Mouse (Mus musculus): Measurements from ENCODE around the gene Kcne3. TPM values are rescaled to one million over a fixed set of nuclear protein-coding genes. Genes with fewer than 3 reads are reported as not detected.
A peak's percentile ranks its signal among the peaks of the same experiment; 100 is the strongest.

Gene Kcne3
- polyA plus RNA-seq, 1 experiment from 2014 or later: 0.89 TPM

- no peaks in the 10 kb centered on the region for H3K36me3 ChIP-seq (ENCODE audit: control insufficient read depth, insufficient read depth, low read length)
- H3K4me1 ChIP-seq (ENCODE audit: control insufficient read depth, insufficient read depth, low read length): peaks cover 6% of the 10 kb centered on the region
- peaks cover 33% of the 10 kb centered on the region for H3K27me3 ChIP-seq (ENCODE audit: control insufficient read depth, insufficient read depth, low read length)
- peak overlapping the region; percentile 61 for H3K4me2 ChIP-seq (ENCODE audit: low read length)
- H3K9ac ChIP-seq (replicated peaks; ENCODE audit: low read length): peak overlapping the region; percentile 23; the same call in 1 of the 2 replicates
- peak overlapping the region; percentile 33 for H3K4me3 ChIP-seq (replicated peaks; ENCODE audit: low read depth, low read length)
- DNase-seq (peak; percentile 63), ATAC-seq (ENCODE audit: low FRiP score, low TSS enrichment) (no peak)
- 10% methylated on average over 30 of the region's 30 CpGs for WGBS
- H3K27ac ChIP-seq (replicated peaks; ENCODE audit: low read depth, low read length): no peak overlapping the region
- no peaks in the 10 kb centered on the region for H3K9me3 ChIP-seq (ENCODE audit: control insufficient read depth, low read length)
Observed at GRCm38 (mm10) chr7:100178016-100178890, 2.0 kb downstream of the Kcne3 start.

- Histone ChIP-seq H3K27ac (replicated peaks; ENCODE audit: low read depth, low read length) (no peak overlapping the region), H3K4me3 (replicated peaks; ENCODE audit: low read depth, low read length) (peak overlapping the region; percentile 33), H3K9me3 (ENCODE audit: control insufficient read depth, low read length) (no peaks in the 10 kb centered on the region), H3K4me1 (ENCODE audit: control insufficient read depth, insufficient read depth, low read length) (peaks cover 6% of the 10 kb centered on the region), H3K9ac (replicated peaks; ENCODE audit: low read length) (peak overlapping the region; percentile 23; the same call in 1 of the 2 replicates), H3K4me2 (ENCODE audit: low read length) (peak overlapping the region; percentile 61), H3K36me3 (ENCODE audit: control insufficient read depth, insufficient read depth, low read length) (no peaks in the 10 kb centered on the region), H3K27me3 (ENCODE audit: control insufficient read depth, insufficient read depth, low read length) (peaks cover 33% of the 10 kb centered on the region)
- no peak for DNase-seq
- WGBS: under 1% methylated on average over 15 of the region's 15 CpGs
- ATAC-seq (ENCODE audit: low FRiP score, low TSS enrichment): no peak
Observed at GRCm38 (mm10) chr7:100178891-100179233, 2.6 kb downstream of the Kcne3 start.

DNA sequence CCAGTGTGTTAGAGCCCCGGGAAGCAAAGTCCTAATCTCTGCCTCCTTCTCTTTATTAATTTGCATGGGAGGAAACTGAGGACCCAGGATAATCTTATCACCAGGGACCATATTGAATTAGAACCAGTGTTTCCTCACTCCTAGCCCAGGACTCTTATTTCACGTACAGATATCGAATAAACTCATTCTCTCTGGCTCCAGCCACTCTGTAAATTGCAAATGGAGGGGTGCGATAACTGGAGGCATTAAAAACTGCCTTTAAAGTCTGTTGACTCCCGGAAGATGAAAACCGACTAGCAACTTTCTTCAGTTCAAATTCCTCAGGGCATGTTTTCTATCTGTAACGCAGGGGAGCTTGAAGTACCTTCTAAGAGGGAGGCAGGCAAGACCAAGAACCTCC lies 3.1 kb downstream of the Kcne3 start:
- no peak for DNase-seq
- no peak overlapping the region for H3K27ac ChIP-seq (replicated peaks; ENCODE audit: low read depth, low read length)
- peaks cover 6% of the 10 kb centered on the region for H3K4me1 ChIP-seq (ENCODE audit: control insufficient read depth, insufficient read depth, low read length)
- no peak overlapping the region; the same call in 1 of the 2 replicates for H3K4me3 ChIP-seq (replicated peaks; ENCODE audit: low read depth, low read length)
- H3K27me3 ChIP-seq (ENCODE audit: control insufficient read depth, insufficient read depth, low read length): peaks cover 33% of the 10 kb centered on the region
- peak overlapping the region; percentile 61; the same call in 1 of the 2 replicates for H3K4me2 ChIP-seq (ENCODE audit: low read length)
- H3K9me3 ChIP-seq (ENCODE audit: control insufficient read depth, low read length): no peaks in the 10 kb centered on the region
- ATAC-seq (ENCODE audit: low FRiP score, low TSS enrichment): no peak
- no peak overlapping the region for H3K9ac ChIP-seq (replicated peaks; ENCODE audit: low read length)
- 52% methylated on average over 7 of the region's 7 CpGs for WGBS
- H3K36me3 ChIP-seq (ENCODE audit: control insufficient read depth, insufficient read depth, low read length): no peaks in the 10 kb centered on the region

DNA sequence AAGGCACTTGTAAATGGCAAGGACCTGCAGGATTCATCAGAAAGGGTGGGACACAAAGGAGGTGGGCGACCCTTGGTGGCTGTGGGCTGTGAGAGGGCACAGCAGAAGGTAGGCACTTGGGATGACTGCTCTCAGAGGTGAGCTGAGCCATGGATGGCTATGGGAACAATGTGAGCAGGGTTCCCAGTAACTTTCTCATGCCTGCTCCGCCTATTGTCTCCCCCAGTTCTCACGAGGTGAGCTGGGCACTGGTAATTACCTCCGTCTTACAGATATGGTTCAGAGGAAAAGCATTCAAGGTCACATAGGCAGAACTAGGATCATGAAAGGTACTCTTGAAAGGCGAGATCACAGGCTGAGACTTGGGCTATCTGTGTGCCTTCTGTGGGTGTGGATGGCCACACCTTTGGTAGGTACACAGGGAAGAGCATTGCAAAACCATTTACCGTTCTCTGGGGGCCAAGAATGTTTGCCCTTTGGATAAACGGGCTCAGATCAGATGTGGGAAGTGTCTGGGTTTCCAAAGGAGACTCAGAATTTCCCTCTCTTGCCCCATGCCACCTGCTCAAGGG lies 3.6 kb downstream of the Kcne3 start:
- WGBS: 76% methylated on average over 7 of the region's 7 CpGs
- Histone ChIP-seq H3K27ac (replicated peaks; ENCODE audit: low read depth, low read length) (no peak overlapping the region), H3K4me2 (ENCODE audit: low read length) (no peak overlapping the region), H3K9ac (replicated peaks; ENCODE audit: low read length) (no peak overlapping the region), H3K27me3 (ENCODE audit: control insufficient read depth, insufficient read depth, low read length) (peaks cover 33% of the 10 kb centered on the region), H3K4me1 (ENCODE audit: control insufficient read depth, insufficient read depth, low read length) (peaks cover 6% of the 10 kb centered on the region), H3K9me3 (ENCODE audit: control insufficient read depth, low read length) (no peaks in the 10 kb centered on the region), H3K36me3 (ENCODE audit: control insufficient read depth, insufficient read depth, low read length) (no peaks in the 10 kb centered on the region), H3K4me3 (replicated peaks; ENCODE audit: low read depth, low read length) (no peak overlapping the region)
- DNase-seq (no peak), ATAC-seq (ENCODE audit: low FRiP score, low TSS enrichment) (no peak)

GRCm38 (mm10) chr7:100181176-100181575 lies 4.9 kb downstream of the Kcne3 start:
- Histone ChIP-seq H3K27me3 (ENCODE audit: control insufficient read depth, insufficient read depth, low read length) (peaks cover 33% of the 10 kb centered on the region), H3K9me3 (ENCODE audit: control insufficient read depth, low read length) (no peaks in the 10 kb centered on the region), H3K36me3 (ENCODE audit: control insufficient read depth, insufficient read depth, low read length) (no peaks in the 10 kb centered on the region), H3K9ac (replicated peaks; ENCODE audit: low read length) (no peak overlapping the region), H3K4me1 (ENCODE audit: control insufficient read depth, insufficient read depth, low read length) (peaks cover 6% of the 10 kb centered on the region), H3K4me2 (ENCODE audit: low read length) (no peak overlapping the region), H3K27ac (replicated peaks; ENCODE audit: low read depth, low read length) (no peak overlapping the region), H3K4me3 (replicated peaks; ENCODE audit: low read depth, low read length) (no peak overlapping the region)
- 86% methylated on average over 2 of the region's 2 CpGs for WGBS
- ATAC-seq (ENCODE audit: low FRiP score, low TSS enrichment) (no peak), DNase-seq (no peak)

DNA sequence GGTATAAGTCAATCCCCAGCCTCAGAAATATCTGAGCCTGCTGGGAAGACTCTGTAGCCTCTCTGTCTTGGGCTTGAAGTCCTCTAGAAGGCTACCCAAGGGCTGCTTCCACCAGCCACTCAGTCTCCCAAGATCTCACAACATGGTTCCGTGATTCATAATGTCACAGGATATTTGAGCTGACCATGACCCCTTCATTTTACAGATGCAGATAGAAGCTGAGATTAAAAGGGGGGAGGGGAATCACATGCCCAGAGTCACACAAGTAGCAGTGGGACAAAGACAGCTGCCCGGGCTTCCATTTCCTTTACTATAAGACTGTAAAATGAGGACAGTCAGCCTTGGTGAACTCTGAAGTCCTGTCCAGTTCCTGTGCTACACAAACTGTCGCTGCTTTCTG lies 5.3 kb downstream of the Kcne3 start:
- no peak for DNase-seq
- Histone ChIP-seq H3K36me3 (ENCODE audit: control insufficient read depth, insufficient read depth, low read length) (no peaks in the 10 kb centered on the region), H3K9me3 (ENCODE audit: control insufficient read depth, low read length) (no peaks in the 10 kb centered on the region), H3K27ac (replicated peaks; ENCODE audit: low read depth, low read length) (no peak overlapping the region), H3K9ac (replicated peaks; ENCODE audit: low read length) (no peak overlapping the region), H3K4me3 (replicated peaks; ENCODE audit: low read depth, low read length) (no peak overlapping the region), H3K27me3 (ENCODE audit: control insufficient read depth, insufficient read depth, low read length) (peaks cover 33% of the 10 kb centered on the region), H3K4me1 (ENCODE audit: control insufficient read depth, insufficient read depth, low read length) (peaks cover 6% of the 10 kb centered on the region), H3K4me2 (ENCODE audit: low read length) (no peak overlapping the region)
- ATAC-seq (ENCODE audit: low FRiP score, low TSS enrichment): no peak
- 78% methylated on average over 3 of the region's 3 CpGs for WGBS

DNA sequence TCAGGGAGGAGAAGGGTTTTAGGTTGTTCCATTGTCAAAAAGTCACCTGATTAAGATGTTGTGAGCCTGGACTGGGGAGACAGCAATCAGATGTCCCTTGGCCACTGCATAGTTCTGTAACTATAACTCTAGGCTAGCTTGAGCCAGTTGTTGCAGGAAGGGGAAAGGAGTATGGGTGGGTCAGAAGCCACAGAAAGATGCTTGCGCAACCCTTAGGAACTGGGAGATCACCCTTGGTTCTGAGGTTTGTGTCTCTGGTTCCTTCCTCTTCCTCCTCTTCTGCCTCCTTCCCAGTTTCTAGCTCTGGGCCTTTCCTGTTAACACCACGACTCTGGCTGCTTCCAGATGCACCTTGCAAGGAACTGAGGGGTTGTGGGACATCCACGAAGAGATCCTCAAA lies 6.1 kb downstream of the Kcne3 start:
- no peak for ATAC-seq (ENCODE audit: low FRiP score, low TSS enrichment)
- no peaks in the 10 kb centered on the region for H3K9me3 ChIP-seq (ENCODE audit: control insufficient read depth, low read length)
- peaks cover 30% of the 10 kb centered on the region for H3K27me3 ChIP-seq (ENCODE audit: control insufficient read depth, insufficient read depth, low read length)
- H3K9ac ChIP-seq (replicated peaks; ENCODE audit: low read length): no peak overlapping the region
- H3K27ac ChIP-seq (replicated peaks; ENCODE audit: low read depth, low read length): no peak overlapping the region
- 80% methylated on average over 3 of the region's 3 CpGs for WGBS
- H3K36me3 ChIP-seq (ENCODE audit: control insufficient read depth, insufficient read depth, low read length): no peaks in the 10 kb centered on the region
- no peak overlapping the region for H3K4me2 ChIP-seq (ENCODE audit: low read length)
- DNase-seq: no peak
- peaks cover 6% of the 10 kb centered on the region for H3K4me1 ChIP-seq (ENCODE audit: control insufficient read depth, insufficient read depth, low read length)
- no peak overlapping the region for H3K4me3 ChIP-seq (replicated peaks; ENCODE audit: low read depth, low read length)

DNA sequence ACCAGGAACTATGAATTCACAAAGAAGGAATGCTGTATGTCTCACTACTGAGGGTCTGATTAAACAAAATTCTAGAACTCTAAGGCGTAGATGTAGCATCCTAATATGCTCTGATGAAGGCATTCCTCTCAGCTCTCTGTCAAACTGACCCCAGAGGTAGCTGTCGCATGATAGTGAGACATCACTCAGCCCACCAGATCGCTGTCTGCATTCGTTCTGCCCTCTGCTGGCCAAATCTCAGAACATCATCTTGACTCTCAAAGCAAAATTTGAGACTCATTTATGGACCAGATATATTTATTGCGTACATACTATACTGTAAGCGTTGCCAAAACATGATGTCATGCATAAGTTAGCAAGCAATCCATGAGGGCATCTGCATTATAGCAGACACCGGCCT lies 11.3 kb downstream of the Kcne3 start:
- Histone ChIP-seq H3K4me3 (replicated peaks; ENCODE audit: low read depth, low read length) (no peak overlapping the region), H3K9ac (replicated peaks; ENCODE audit: low read length) (no peak overlapping the region), H3K27me3 (ENCODE audit: control insufficient read depth, insufficient read depth, low read length) (no peaks in the 10 kb centered on the region), H3K27ac (replicated peaks; ENCODE audit: low read depth, low read length) (no peak overlapping the region), H3K4me2 (ENCODE audit: low read length) (no peak overlapping the region), H3K4me1 (ENCODE audit: control insufficient read depth, insufficient read depth, low read length) (no peaks in the 10 kb centered on the region), H3K36me3 (ENCODE audit: control insufficient read depth, insufficient read depth, low read length) (no peaks in the 10 kb centered on the region), H3K9me3 (ENCODE audit: control insufficient read depth, low read length) (no peaks in the 10 kb centered on the region)
- DNase-seq (peak; percentile 83), ATAC-seq (ENCODE audit: low FRiP score, low TSS enrichment) (no peak)
- 26% methylated on average over 7 of the region's 7 CpGs for WGBS

DNA sequence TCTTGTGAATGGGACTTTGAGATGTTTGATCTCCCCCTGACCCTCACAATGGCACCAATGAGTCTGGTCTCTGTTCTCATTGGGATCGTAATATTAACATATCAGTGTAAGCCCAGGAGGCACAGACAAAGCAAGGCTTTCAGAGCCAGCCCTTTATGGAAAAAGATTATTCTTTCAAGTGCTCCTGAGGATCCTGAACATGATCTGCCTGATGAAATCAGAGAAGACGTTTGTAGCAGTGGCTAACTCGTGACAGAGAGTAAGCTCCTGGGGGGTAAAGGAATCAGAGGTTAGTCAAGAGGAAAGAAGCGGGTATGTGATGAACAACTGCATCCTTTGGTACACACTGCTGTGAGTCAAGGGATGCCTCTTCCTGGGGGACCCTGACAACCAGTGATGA lies 13.9 kb downstream of the Kcne3 start:
- WGBS: 34% methylated on average over 4 of the region's 4 CpGs
- Histone ChIP-seq H3K4me1 (ENCODE audit: control insufficient read depth, insufficient read depth, low read length) (no peaks in the 10 kb centered on the region), H3K27me3 (ENCODE audit: control insufficient read depth, insufficient read depth, low read length) (no peaks in the 10 kb centered on the region), H3K9ac (replicated peaks; ENCODE audit: low read length) (no peak overlapping the region), H3K4me3 (replicated peaks; ENCODE audit: low read depth, low read length) (no peak overlapping the region), H3K9me3 (ENCODE audit: control insufficient read depth, low read length) (no peaks in the 10 kb centered on the region), H3K4me2 (ENCODE audit: low read length) (no peak overlapping the region), H3K27ac (replicated peaks; ENCODE audit: low read depth, low read length) (no peak overlapping the region), H3K36me3 (ENCODE audit: control insufficient read depth, insufficient read depth, low read length) (no peaks in the 10 kb centered on the region)
- DNase-seq (no peak), ATAC-seq (ENCODE audit: low FRiP score, low TSS enrichment) (no peak)

Measured in midbrain, embryonic 14.5 days (tissue).